Mouse (Mus musculus) liver, embryonic 14.5 days (tissue): Measurements from ENCODE around the gene Fgr. TPM values are rescaled to one million over a fixed set of nuclear protein-coding genes. Genes with fewer than 3 reads are reported as not detected.

Experiments
- ATAC-seq: fragments of 200-750 bp; cut with Nextera tagmentation; 2 replicates; pipeline ENCODE4 v1.8.0; 2017; ENCODE audit warnings: moderate number of reproducible peaks, mild to moderate bottlenecking, moderate library complexity; ENCODE audit not compliant: insufficient read depth
- DNase-seq, 3 experiments: peaks; one replicate each; pipeline ENCODE4 v3.0.0-alpha.2; 2012 to 2013; ENCODE audit warnings: low read depth in 3 of 3, low spot score in 3 of 3
- H3K27ac ChIP-seq: fragments of 300-500 bp; sonication (generic); 2 replicates; pipeline ENCODE4 v1.5.1; 2014; ENCODE audit warnings: moderate library complexity, mild to moderate bottlenecking, control low read depth, inconsistent platforms
- H3K27me3 ChIP-seq: fragments of 300-500 bp; sonication (generic); 2 replicates; pipeline ENCODE4 v1.6.1; 2014; ENCODE audit warnings: mild to moderate bottlenecking, low read length, moderate library complexity; ENCODE audit not compliant: control insufficient read depth, insufficient read depth
- H3K36me3 ChIP-seq: fragments of 300-500 bp; sonication (generic); replicated peaks from 2 replicates; pipeline ENCODE4 v1.6.1; 2014; ENCODE audit warnings: low read depth; ENCODE audit not compliant: control insufficient read depth, insufficient read depth
- H3K4me1 ChIP-seq, 2 experiments: fragments of 200-500 bp in 1 of 2; fragments of 300-500 bp in 1 of 2; sonication (generic) in 1 of 2; replicated peaks; 2 replicates each; pipeline ENCODE4 v1.6.1; 2012 to 2014; ENCODE audit warnings: antibody characterized with exemption in 1 of 2, inconsistent platforms in 1 of 2, low read length in 1 of 2; ENCODE audit not compliant: control insufficient read depth in 2 of 2, insufficient read depth in 2 of 2
- H3K4me2 ChIP-seq: fragments of 300-500 bp; sonication (generic); 2 replicates; pipeline ENCODE4 v1.6.1; 2014; ENCODE audit warnings: low read depth, mild to moderate bottlenecking, control low read depth, moderate library complexity
- H3K4me3 ChIP-seq, 2 experiments: fragments of 200-500 bp in 1 of 2; fragments of 300-500 bp in 1 of 2; sonication (generic) in 1 of 2; 2 replicates each; pipeline ENCODE4 v1.5.1; 2012 to 2014; ENCODE audit warnings: low read depth in 2 of 2, low read length in 2 of 2, mild to moderate bottlenecking in 2 of 2, control low read depth in 1 of 2, inconsistent platforms in 1 of 2, moderate library complexity in 1 of 2; ENCODE audit not compliant: insufficient read depth in 1 of 2
- H3K9ac ChIP-seq: fragments of 300-500 bp; sonication (generic); replicated peaks from 2 replicates; pipeline ENCODE4 v1.6.1; 2014; ENCODE audit warnings: mild to moderate bottlenecking, control low read depth, moderate library complexity
- H3K9me3 ChIP-seq: fragments of 300-500 bp; sonication (generic); 2 replicates; pipeline ENCODE4 v1.6.1; 2016; ENCODE audit warnings: low read length, mixed read lengths; ENCODE audit not compliant: control insufficient read depth
- CTCF ChIP-seq: IDR thresholded peaks from 2 replicates; pipeline ENCODE4 v1.5.1; 2016; ENCODE audit warnings: antibody characterized with exemption, low read depth, control low read depth
- EP300 ChIP-seq: IDR thresholded peaks from 2 replicates; pipeline ENCODE4 v1.6.1; 2016; ENCODE audit warnings: antibody characterized with exemption, low read depth
- WGBS: fragments of 180-500 bp; shearing (Covaris S2); extraction: QIAGEN DNeasy Blood & Tissue Kit; methylation state at CpG from one replicate; pipeline ENCODE4 v1.1.7; 2014; ENCODE audit not compliant: insufficient replicate concordance; 5-methylcytosine and 5-hydroxymethylcytosine counted together
- polyA plus RNA-seq, 2 experiments: library from polyadenylated mRNA; depleted of rRNA in 1 of 2; stranded (reverse) in 1 of 2; unstranded in 1 of 2; fragments of >200 nt; fragmentation: Nextera tagmentation in 1 of 2; extraction: Ambion mirVana in 1 of 2; gene quantifications; 2 replicates each; pipeline versions ENCODE4 v1.2.1 to v1.2.3; 2012 to 2014

Fgr gene
- polyA plus RNA-seq, 2 experiments: 0.75 to 0.79 TPM

- Histone ChIP-seq H3K9ac (no peak overlapping the region), H3K27ac (no peak overlapping the region), H3K27me3 (no peaks in the 10 kb centered on the region), H3K4me2 (no peak overlapping the region), H3K36me3 (no peaks in the 10 kb centered on the region), H3K9me3 (no peaks in the 10 kb centered on the region), H3K4me3 (no peak overlapping the region), H3K4me1 (peaks cover 0 to 13% of the 10 kb centered on the region in 2 experiments; a peak in 2 of 4 replicates)
- WGBS: 66% methylated on average over 10 of the region's 10 CpGs
- TF ChIP-seq EP300: no peak
- ATAC-seq: no peak
- no peak for DNase-seq
Observed at GRCm38 (mm10) chr4:133027721-133028120, 53.8 kb downstream of the Fgr start.

DNA sequence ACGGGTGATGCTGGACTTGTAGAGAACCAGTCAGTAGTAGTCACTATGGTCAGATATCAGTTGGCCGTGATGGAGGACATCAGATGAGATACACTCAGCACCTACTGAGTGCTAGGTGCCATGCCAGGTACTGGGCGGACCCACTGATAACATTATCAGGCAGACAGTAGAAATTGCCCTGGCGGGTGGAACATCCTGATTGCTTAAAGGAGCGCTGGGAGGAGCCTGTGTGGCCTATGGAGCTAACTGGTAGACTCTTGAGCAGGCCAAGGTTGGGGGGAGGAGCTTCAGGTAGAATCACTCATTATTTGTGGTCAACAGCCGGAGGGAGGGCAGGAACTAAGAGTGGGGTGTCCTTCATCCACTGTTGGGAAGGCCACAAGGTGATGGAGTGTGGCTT lies 54.3 kb downstream of the Fgr start:
- no peaks in the 10 kb centered on the region for H3K36me3 ChIP-seq
- ATAC-seq: 0 out of 2 replicates have a peak, but pooled peaks have one; percentile 18
- peaks cover 0 to 13% of the 10 kb centered on the region in 2 experiments; a peak in 2 of 4 replicates for H3K4me1 ChIP-seq
- DNase-seq: no peak
- no peak overlapping the region for H3K9ac ChIP-seq
- H3K4me2 ChIP-seq: no peak overlapping the region
- 36% methylated on average over 6 of the region's 6 CpGs for WGBS
- no peaks in the 10 kb centered on the region for H3K9me3 ChIP-seq
- H3K4me3 ChIP-seq: no peak overlapping the region
- no peak for TF ChIP-seq EP300
- no peak for TF ChIP-seq CTCF
- H3K27ac ChIP-seq: no peak overlapping the region
- no peaks in the 10 kb centered on the region for H3K27me3 ChIP-seq

- H3K4me1 ChIP-seq: peaks cover 0 to 13% of the 10 kb centered on the region in 2 experiments; a peak in 2 of 4 replicates
- TF ChIP-seq CTCF (no peak), EP300 (no peak)
- WGBS: 74% methylated on average over 6 of the region's 6 CpGs
- DNase-seq: no peak
- no peak overlapping the region for H3K9ac ChIP-seq
- no peak overlapping the region for H3K4me2 ChIP-seq
- no peak overlapping the region for H3K4me3 ChIP-seq
- no peak overlapping the region for H3K27ac ChIP-seq
- no peaks in the 10 kb centered on the region for H3K27me3 ChIP-seq
- no peak for ATAC-seq
- H3K36me3 ChIP-seq: no peaks in the 10 kb centered on the region
- no peaks in the 10 kb centered on the region for H3K9me3 ChIP-seq
Observed at GRCm38 (mm10) chr4:133028875-133029274, 55.0 kb downstream of the Fgr start.

- no peaks in the 10 kb centered on the region for H3K9me3 ChIP-seq
- no peaks in the 10 kb centered on the region for H3K36me3 ChIP-seq
- peaks cover 0 to 13% of the 10 kb centered on the region in 2 experiments; a peak in 2 of 4 replicates for H3K4me1 ChIP-seq
- ATAC-seq: no peak
- no peak overlapping the region for H3K4me3 ChIP-seq
- 68% methylated on average over 8 of the region's 8 CpGs for WGBS
- no peak overlapping the region for H3K9ac ChIP-seq
- peaks cover 14% of the 10 kb centered on the region for H3K27me3 ChIP-seq
- TF ChIP-seq EP300 (no peak), CTCF (no peak)
- H3K4me2 ChIP-seq: no peak overlapping the region
- no peak overlapping the region for H3K27ac ChIP-seq
- no peak for DNase-seq
Observed at GRCm38 (mm10) chr4:133032410-133033095, 58.7 kb downstream of the Fgr start.

- peaks cover 34% of the 10 kb centered on the region for H3K27me3 ChIP-seq
Observed at GRCm38 (mm10) chr4:133034478-133034877, 60.6 kb downstream of the Fgr start.

More at GRCm38 (mm10) chr4:133034478-133034877, 60.6 kb downstream of the Fgr start:
- DNase-seq: no peak
- Histone ChIP-seq H3K36me3 (no peaks in the 10 kb centered on the region), H3K4me3 (no peak overlapping the region), H3K4me2 (no peak overlapping the region), H3K27ac (no peak overlapping the region), H3K9me3 (no peaks in the 10 kb centered on the region), H3K9ac (no peak overlapping the region), H3K4me1 (peaks cover 0 to 3% of the 10 kb centered on the region in 2 experiments; a peak in 1 of 4 replicates)
- no peak for TF ChIP-seq EP300
- no peak for TF ChIP-seq CTCF
- ATAC-seq: no peak
- 73% methylated on average over 10 of the region's 10 CpGs for WGBS
